In genomic region chr3:122333902-122334301, GRCm38 (mm10) we compare ENCODE assay signal across 9 mouse cellular contexts. TPM values are rescaled to one million over a fixed set of nuclear protein-coding genes. Genes with fewer than 3 reads are reported as not detected.
DNase-seq lines count a peak whose midpoint lies in the region; ATAC-seq and TF ChIP-seq lines count a peak whose summit lies in the region.
"Had no signal": no experiment of that assay in that cellular context is flagged by ENCODE, and none has a peak within 500 bp of the region (broad histone marks: within the 10 kb centered on the region; RNA-seq: fewer than 3 reads in every experiment).

No protein-coding gene starts in this region.

- peak overlapping the region; percentile 22; the same call in 1 of the 2 replicates for H3K27ac ChIP-seq in intestine, embryonic 14.5 days (ENCODE audit: low read depth)
- H3K27ac ChIP-seq in intestine, postnatal 0 days (ENCODE audit: low read depth, low read length): no peak overlapping the region
- no peak overlapping the region for H3K27ac ChIP-seq in limb, embryonic 14.5 days (replicated peaks; ENCODE audit: low read depth, low read length)
- no peak overlapping the region for H3K27ac ChIP-seq in midbrain, postnatal 0 days (ENCODE audit: low read depth, low read length)
- H3K27ac ChIP-seq: liver, embryonic 14.5 days had no signal

- no peak overlapping the region for H3K4me2 ChIP-seq in intestine, embryonic 14.5 days (ENCODE audit: low read length)
- H3K4me2 ChIP-seq in intestine, postnatal 0 days (replicated peaks; ENCODE audit: low read depth): no peak overlapping the region
- no peak overlapping the region for H3K4me2 ChIP-seq in limb, embryonic 14.5 days (replicated peaks; ENCODE audit: low read depth, low read length, severe bottlenecking)
- H3K4me2 ChIP-seq in midbrain, postnatal 0 days (ENCODE audit: low read depth, low read length, poor library complexity, severe bottlenecking): no peak overlapping the region

- H3K4me1 ChIP-seq in intestine, embryonic 14.5 days (replicated peaks; ENCODE audit: control insufficient read depth, insufficient read depth, low read length): peaks cover 13% of the 10 kb centered on the region; the same call in 1 of the 2 replicates
- H3K4me1 ChIP-seq in intestine, postnatal 0 days (replicated peaks; ENCODE audit: control insufficient read depth, insufficient read depth, low read length): no peaks in the 10 kb centered on the region
- H3K4me1 ChIP-seq in limb, embryonic 14.5 days (ENCODE audit: control insufficient read depth, insufficient read depth, low read length): peaks cover 15% of the 10 kb centered on the region
- no peaks in the 10 kb centered on the region for H3K4me1 ChIP-seq in midbrain, postnatal 0 days (ENCODE audit: insufficient read depth, low read length)

- peak; percentile 35 for DNase-seq in adrenal gland, adult 2 months
- DNase-seq in adrenal gland, postnatal 4 days (ENCODE audit: low spot score in 2 of 2): no peak
- DNase-seq in intestine, embryonic 14.5 days (ENCODE audit: low spot score): no peak
- peak; percentile 31 for DNase-seq in brain, adult 2 months (ENCODE audit: low read depth, low spot score)
- peak; percentile 55 for DNase-seq in limb, embryonic 14.5 days (ENCODE audit: low spot score)
- no peak for DNase-seq in midbrain, postnatal 0 days (ENCODE audit: low spot score)
- DNase-seq in right cerebral cortex, adult 2 months (ENCODE audit: low spot score in 2 of 2): no peak

- no peak overlapping the region for H3K9ac ChIP-seq in intestine, embryonic 14.5 days (ENCODE audit: low read length)
- H3K9ac ChIP-seq in intestine, postnatal 0 days (ENCODE audit: low read depth, low read length): no peak overlapping the region
- no peak overlapping the region for H3K9ac ChIP-seq in limb, embryonic 14.5 days (ENCODE audit: low read depth, low read length, severe bottlenecking)
- no peak overlapping the region for H3K9ac ChIP-seq in midbrain, postnatal 0 days (replicated peaks; ENCODE audit: low read length, poor library complexity, severe bottlenecking)
- H3K9ac ChIP-seq: liver, embryonic 14.5 days had no signal

- ATAC-seq in intestine, embryonic 14.5 days (replicated peaks; ENCODE audit: low FRiP score, low TSS enrichment, low read depth): no peak
- no peak for ATAC-seq in intestine, postnatal 0 days
- peak; percentile 39 for ATAC-seq in limb, embryonic 14.5 days (ENCODE audit: low FRiP score, low read depth)
- no peak for ATAC-seq in midbrain, postnatal 0 days (ENCODE audit: low FRiP score)

- no peak overlapping the region for H3K4me3 ChIP-seq in intestine, embryonic 14.5 days (ENCODE audit: low read depth, low read length)
- no peak overlapping the region for H3K4me3 ChIP-seq in intestine, postnatal 0 days (ENCODE audit: low read depth, low read length)
- H3K4me3 ChIP-seq in limb, embryonic 14.5 days (replicated peaks; ENCODE audit: low read length): no peak overlapping the region
- H3K4me3 ChIP-seq in midbrain, postnatal 0 days (ENCODE audit: low read depth, low read length): no peak overlapping the region

- H3K36me3 ChIP-seq in intestine, embryonic 14.5 days (ENCODE audit: control insufficient read depth, insufficient read depth, low read length): no peaks in the 10 kb centered on the region
- H3K36me3 ChIP-seq in intestine, postnatal 0 days (ENCODE audit: control insufficient read depth, insufficient read depth): no peaks in the 10 kb centered on the region
- no peaks in the 10 kb centered on the region for H3K36me3 ChIP-seq in limb, embryonic 14.5 days (ENCODE audit: control insufficient read depth, insufficient read depth, low read length)
- H3K36me3 ChIP-seq in midbrain, postnatal 0 days (ENCODE audit: insufficient read depth, low read length): no peaks in the 10 kb centered on the region

- TF ChIP-seq CTCF in intestine, postnatal 0 days (IDR thresholded peaks at IDR 0.05; ENCODE audit: low read depth): no peak
- no peak for TF ChIP-seq CTCF in midbrain, postnatal 0 days (IDR thresholded peaks at IDR 0.05)

- H3K9me3 ChIP-seq in intestine, embryonic 14.5 days (ENCODE audit: control insufficient read depth, low read length): no peaks in the 10 kb centered on the region
- H3K9me3 ChIP-seq in intestine, postnatal 0 days (ENCODE audit: control insufficient read depth): no peaks in the 10 kb centered on the region
- H3K9me3 ChIP-seq in limb, embryonic 14.5 days (ENCODE audit: control insufficient read depth, low read length): no peaks in the 10 kb centered on the region
- no peaks in the 10 kb centered on the region for H3K9me3 ChIP-seq in midbrain, postnatal 0 days (ENCODE audit: low read length)

- no peaks in the 10 kb centered on the region for H3K27me3 ChIP-seq in intestine, embryonic 14.5 days (replicated peaks; ENCODE audit: control insufficient read depth, insufficient read depth, low read length)
- H3K27me3 ChIP-seq in intestine, postnatal 0 days (replicated peaks; ENCODE audit: control insufficient read depth, insufficient read depth, low read length): no peaks in the 10 kb centered on the region
- H3K27me3 ChIP-seq in limb, embryonic 14.5 days (ENCODE audit: control insufficient read depth, insufficient read depth, low read length): no peaks in the 10 kb centered on the region
- no peaks in the 10 kb centered on the region for H3K27me3 ChIP-seq in midbrain, postnatal 0 days (ENCODE audit: insufficient read depth, low read length)

- 53% methylated on average over 7 of the region's 7 CpGs for WGBS in intestine, embryonic 14.5 days
- WGBS in intestine, postnatal 0 days: 59% methylated on average over 7 of the region's 7 CpGs
- WGBS in limb, embryonic 14.5 days: 20% methylated on average over 7 of the region's 7 CpGs
- 56% methylated on average over 7 of the region's 7 CpGs for WGBS in midbrain, postnatal 0 days

- TF ChIP-seq POLR2A in limb, embryonic 14.5 days (IDR thresholded peaks at IDR 0.05; ENCODE audit: borderline replicate concordance, extremely low read depth, insufficient read depth, insufficient read length): no peak

RNA-seq across cellular contexts. Expression of gene Bcar3, which starts 40.0 kb away (rescaled TPM):
- total RNA-seq in adrenal gland, adult 2 months (2021): 10 to 100 TPM; 51.6 to 63.5 TPM
- polyA plus RNA-seq in adrenal gland, adult 2 months (2012; rRNA removed): 108 and 128 TPM in 2 replicates
- 10 to 100 TPM; 47.6 to 54.2 TPM for total RNA-seq in adrenal gland, postnatal 4 days (2021)
- polyA plus RNA-seq in intestine, embryonic 14.5 days (2014; fragmentation: Nextera tagmentation; extraction: Ambion mirVana): 23.0 and 24.0 TPM in 2 replicates
- polyA plus RNA-seq in intestine, postnatal 0 days (2015; fragmentation: Nextera tagmentation; extraction: Ambion mirVana): 33.5 and 33.8 TPM in 2 replicates
- 7.8 and 13.2 TPM in 2 replicates for polyA plus RNA-seq in limb, embryonic 14.5 days (2012; rRNA removed)
- 7.9 TPM in 2 replicates for polyA plus RNA-seq in limb, embryonic 14.5 days (2014; fragmentation: Nextera tagmentation; extraction: Ambion mirVana)
- total RNA-seq in midbrain, postnatal 0 days (2014; rRNA removed): 11.4 and 27.2 TPM in 2 replicates
- 5.5 and 6.0 TPM in 2 replicates for polyA plus RNA-seq in midbrain, postnatal 0 days (2015; fragmentation: Nextera tagmentation; extraction: Ambion mirVana)

RNA-seq across cellular contexts. Expression of gene Dnttip2, which starts 59.7 kb away (rescaled TPM):
- 10 to 100 TPM; 35.4 to 63.5 TPM for total RNA-seq in adrenal gland, adult 2 months (2021)
- 1.2 and 2.1 TPM in 2 replicates for polyA plus RNA-seq in adrenal gland, adult 2 months (2012; rRNA removed)
- total RNA-seq in adrenal gland, postnatal 4 days (2021): 10 to 100 TPM; 47.4 to 52.4 TPM
- 78.5 and 83.0 TPM in 2 replicates for polyA plus RNA-seq in intestine, embryonic 14.5 days (2014; fragmentation: Nextera tagmentation; extraction: Ambion mirVana)
- 42.4 and 44.9 TPM in 2 replicates for polyA plus RNA-seq in intestine, postnatal 0 days (2015; fragmentation: Nextera tagmentation; extraction: Ambion mirVana)
- polyA plus RNA-seq in limb, embryonic 14.5 days (2012; rRNA removed): 22.8 and 41.7 TPM in 2 replicates
- 62.4 and 66.3 TPM in 2 replicates for polyA plus RNA-seq in limb, embryonic 14.5 days (2014; fragmentation: Nextera tagmentation; extraction: Ambion mirVana)
- total RNA-seq in midbrain, postnatal 0 days (2014; rRNA removed): 10.8 and 22.8 TPM in 2 replicates
- 43.9 and 50.1 TPM in 2 replicates for polyA plus RNA-seq in midbrain, postnatal 0 days (2015; fragmentation: Nextera tagmentation; extraction: Ambion mirVana)

Comparison
In these comparisons a context has a peak if more than half of its experiments do, and no peak if none do; other contexts are left out.
1. DNase-seq: peak in adrenal gland, adult 2 months (single experiment), brain, adult 2 months (single experiment) and limb, embryonic 14.5 days (single experiment); none in adrenal gland, postnatal 4 days (0 of 2), intestine, embryonic 14.5 days (single experiment), midbrain, postnatal 0 days (single experiment) and right cerebral cortex, adult 2 months (0 of 2).